Mouse (Mus musculus): ENCODE measurements around the gene Ms4a4b.
"Not testable (repeated sequence)": the region's sequence is repeated elsewhere in the genome, so short reads cannot be mapped to it uniquely, and the experiment has no call there.

Ms4a4b gene

DNA sequence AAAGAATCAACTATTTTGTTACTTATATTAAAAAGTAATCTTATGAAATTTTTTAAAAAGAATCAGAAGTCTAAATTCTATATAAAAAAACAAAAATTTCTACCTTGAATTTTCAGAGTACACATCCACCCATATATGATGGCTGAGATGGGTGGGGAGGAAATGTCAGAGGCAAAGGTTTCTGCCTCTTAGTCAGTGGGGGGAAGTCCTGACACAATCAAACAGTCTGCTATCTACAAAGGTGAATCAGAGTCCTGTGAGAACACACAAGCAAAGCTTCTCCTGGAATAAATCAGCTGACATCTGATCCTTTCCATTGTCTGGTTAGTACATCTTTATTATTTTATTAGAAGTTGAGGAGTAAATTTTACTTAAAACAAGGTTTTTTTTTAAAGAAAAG lies at the start of gene Ms4a4b:
TSS of gene Ms4a4b (plus strand) at position 216 of the 400 bp plus-strand sequence.
- DNase-seq, result no peak

DNA sequence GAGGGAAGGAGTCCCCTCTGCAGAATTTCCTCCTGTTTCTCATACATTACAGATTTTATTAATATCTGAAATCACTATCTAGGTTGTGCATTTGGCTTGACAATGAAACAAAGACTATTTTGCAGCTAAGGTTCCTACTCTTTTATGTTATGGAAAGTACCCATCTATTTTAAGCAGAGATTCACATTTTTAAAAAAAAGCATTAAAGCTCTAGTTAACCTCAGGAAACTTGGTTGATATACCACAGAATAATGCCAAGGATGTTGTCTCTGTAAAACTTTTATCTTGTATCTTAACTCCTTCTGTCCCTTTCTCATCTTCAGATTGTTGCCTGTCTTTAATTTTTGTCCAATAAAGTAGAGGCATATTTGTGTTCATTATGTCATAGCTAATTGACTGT lies 47.6 kb upstream of the Ms4a4b start:
- no peak for DNase-seq

DNA sequence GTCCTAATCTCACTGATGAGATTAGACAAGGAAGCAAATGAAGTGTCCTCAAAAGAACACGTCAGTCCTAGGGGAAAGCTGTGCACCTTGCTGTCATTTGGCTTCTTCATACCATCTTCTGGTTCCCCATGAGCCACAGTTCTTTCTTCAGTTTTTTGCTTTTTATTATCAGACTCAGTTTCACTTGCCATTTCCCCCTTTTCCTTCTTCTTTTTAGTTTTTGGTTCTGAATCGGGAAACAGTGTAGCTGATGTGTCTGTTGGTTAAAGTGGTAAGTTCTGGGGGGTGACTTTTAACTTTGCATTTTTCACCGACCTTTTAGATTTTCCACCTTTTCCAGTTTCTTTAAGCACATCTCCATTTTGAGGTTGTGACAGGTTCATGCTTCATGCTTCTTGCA lies 38.8 kb upstream of the Ms4a4b start, which contains the start of gene Ms4a4c:
TSS of gene Ms4a4c (plus strand) at position 244 of the 400 bp plus-strand sequence.
- DNase-seq, result no peak

DNA sequence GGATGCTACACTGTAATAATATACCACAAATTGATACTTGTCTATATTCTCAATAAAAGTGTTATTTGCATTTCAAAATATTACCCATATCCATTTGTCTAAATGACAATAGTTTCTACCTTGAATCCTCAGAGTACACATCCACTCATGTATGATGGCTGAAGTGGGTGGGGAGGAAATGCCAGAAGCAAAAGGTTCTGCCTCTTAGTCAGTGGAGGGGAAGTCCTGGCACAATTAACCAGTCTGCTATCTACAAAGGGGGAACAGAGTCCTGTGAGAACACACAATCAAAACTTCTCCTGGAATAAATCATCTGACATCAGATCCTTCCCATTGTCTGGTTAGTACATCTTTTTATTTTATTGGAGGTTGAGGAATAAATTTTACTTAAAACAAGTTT lies 35.9 kb upstream of the Ms4a4b start:
- no peak for DNase-seq

DNA sequence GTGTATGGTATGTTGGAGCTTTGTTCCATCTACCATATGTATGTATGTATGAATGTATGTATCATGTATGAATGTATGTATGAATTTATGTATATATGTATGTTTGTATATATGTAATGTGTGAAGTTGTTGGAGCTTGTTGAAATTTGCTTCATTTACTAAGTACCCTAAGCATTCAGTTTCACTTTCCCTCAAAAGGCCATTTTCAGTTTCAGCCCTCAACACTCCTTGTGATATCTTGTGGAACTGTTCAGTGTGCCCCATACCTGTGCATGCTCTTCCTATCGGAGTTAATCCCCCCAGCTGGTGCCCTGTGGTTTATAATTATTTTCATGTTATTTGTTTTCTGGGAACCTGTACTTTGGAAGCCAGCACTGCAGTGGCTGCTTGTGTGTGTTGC lies 34.8 kb upstream of the Ms4a4b start:
- no peak for DNase-seq

DNA sequence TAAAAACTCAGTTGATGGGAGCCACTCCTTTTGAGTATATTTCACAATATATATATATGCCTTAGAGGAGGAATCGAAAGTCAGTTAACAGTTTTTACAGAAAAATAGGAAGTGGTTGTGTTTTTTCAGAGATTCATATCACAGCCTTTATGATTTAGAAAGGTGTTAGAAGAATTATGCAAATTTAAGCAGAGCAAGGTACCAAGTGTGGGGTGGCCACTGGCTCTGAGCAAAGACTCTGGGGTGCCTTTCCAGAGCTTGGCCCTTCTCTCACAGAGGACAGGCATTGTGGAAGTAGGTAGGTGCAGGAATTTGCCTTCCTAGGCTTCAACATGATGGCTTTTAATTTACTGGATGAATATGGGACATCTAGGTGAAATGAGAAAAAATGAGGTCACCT lies 31.7 kb upstream of the Ms4a4b start:
- no peak for DNase-seq

DNA sequence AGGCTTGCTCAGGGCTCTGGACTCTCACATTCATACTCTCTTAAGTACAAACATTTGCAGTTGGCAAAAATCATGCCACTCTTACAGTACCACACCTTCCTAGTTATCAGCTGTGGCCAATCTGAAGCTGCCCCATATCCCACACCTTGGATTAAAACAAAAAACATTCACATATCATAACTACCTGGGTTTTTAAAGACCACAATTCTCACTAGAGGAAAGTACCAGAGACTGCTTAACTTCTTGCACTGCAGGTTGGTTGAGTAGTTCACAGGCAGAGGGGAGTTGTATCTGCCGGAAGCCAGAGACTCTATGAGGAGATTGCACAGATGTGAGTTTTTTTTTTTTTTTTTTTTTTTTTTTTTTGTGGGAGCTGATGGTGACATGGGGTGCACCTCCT lies 29.3 kb upstream of the Ms4a4b start:
- DNase-seq, result no peak

DNA sequence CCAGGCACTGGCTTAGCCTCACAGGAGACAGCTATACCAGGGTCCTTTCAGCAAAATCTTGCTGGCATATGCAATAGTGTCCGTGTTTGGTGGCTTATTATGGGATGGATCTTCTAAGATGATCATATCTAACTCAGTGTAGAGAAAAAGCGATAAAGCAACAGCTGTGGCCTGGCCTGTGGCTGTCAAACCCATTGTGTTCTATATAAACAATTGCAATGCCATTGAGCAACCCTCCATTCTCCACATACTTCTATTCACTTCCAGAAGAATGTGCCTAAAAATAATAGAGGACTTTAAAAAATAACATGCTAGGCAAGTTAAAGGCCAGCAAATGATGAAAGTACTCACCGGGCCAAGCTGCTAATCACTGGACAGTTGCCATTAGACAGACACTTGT lies 27.8 kb upstream of the Ms4a4b start:
- no peak for DNase-seq

DNA sequence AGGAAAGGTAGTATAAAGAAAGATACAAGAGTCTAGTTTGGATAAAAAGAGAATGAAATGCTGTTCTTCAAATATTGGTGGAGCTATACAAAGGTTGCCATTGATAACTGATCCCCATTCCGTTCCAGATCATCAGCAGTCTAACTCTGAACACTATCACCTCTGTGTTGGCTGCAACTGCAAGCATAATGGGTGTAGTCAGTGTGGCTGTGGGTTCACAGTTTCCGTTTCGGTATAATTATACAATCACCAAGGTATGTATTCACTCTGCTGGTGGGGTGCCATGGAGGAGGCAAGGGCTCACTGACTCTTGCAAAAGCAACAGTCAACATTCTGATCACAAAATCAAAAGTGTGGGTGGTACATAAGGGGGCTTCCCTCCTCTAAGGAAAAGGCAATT lies 24.5 kb upstream of the Ms4a4b start:
- not testable (repeated sequence) for DNase-seq

DNA sequence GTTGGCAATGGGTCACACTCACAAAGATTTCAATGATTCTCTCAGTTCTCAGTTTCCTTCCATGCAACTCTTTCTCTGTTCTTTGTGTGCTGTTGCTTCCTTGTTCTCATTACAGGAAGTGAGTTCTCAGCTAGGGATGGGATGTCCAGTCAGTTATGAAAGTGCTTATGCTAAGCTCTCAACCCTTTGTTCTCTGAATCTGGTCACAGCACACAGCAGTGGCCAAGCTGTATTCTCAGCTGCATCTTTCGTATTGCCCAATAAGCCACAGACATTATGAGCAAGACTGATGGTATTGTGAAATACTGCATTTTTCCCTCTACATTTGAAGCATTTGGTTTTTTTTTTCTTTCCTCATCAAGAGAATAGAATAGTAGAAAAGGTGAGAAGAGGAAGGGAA lies 12.1 kb upstream of the Ms4a4b start:
- not testable (repeated sequence) for DNase-seq

DNA sequence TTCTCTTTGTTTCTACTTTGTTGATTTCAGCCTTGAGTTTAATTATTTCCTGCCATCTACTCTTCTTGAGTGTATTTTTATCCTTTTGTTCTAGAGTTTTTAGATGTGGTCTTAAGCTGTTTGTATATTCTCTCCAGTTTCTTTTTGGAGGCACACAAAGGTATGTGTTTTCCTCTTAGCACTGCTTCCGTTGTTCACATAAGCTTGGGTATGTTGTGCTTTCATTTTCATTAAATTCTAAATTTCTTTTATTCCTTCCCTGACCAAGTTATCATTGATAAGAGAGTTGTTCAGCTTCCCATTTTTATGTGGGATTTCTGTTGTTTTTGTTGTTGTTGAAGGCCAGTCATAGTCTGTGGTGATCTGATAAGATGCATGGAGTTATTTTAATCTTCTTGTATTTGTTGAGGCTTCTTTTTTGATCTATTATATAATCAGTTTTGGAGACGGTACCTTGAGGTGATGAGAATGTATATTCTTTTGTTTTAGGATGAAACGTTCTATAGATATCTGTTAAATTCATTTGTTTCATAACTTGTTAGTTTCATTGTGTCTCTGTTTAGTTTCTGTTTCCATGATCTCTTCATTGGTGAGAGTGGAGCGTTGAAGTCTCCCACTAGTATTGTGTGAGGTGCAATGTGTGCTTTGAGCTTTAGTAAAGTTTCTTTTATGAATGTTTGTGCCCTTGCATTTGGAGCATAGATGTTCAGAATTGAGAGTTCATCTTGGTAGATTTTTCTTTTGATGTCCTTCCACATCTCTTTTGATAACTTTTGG lies 8.1 kb upstream of the Ms4a4b start:
- DNase-seq, result no peak

DNA sequence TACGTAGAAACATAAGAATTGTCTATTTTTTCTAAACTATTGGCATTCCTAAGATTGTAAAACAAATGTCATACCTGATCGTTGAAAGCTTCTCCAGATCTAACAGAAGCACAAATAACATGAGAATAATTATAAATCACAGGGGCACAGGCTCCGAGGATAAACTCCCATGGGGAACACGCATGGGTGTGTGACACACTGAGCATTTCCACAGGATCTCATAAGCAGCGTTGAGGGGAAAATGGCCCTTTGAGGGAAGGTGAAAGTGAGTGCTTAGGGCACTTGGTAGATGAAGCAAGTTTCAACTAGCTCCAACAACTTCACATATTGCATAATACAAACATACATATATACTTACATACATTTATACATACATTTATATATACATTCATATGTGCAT lies 611 bp downstream of the Ms4a4b start:
- no peak for DNase-seq

DNA sequence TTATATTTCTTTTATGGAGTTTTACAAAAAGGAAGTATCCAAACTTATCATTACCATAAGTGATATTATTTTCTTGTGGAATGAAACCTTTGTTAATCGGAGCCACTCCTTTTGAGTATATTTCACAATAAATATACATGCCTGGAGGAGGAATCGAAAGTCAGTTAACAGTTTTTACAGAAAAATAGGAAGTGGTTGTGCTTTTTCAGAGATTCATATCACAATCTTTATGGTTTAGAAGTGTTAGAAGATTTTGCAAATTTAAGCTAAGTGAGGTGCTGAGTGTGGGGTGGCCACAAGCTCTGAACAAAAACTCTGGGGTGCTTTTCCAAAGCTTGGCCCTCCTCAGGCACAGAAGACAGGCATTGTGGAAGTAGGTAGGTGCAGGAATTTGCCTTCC lies 3.9 kb downstream of the Ms4a4b start:
- no peak for DNase-seq

DNA sequence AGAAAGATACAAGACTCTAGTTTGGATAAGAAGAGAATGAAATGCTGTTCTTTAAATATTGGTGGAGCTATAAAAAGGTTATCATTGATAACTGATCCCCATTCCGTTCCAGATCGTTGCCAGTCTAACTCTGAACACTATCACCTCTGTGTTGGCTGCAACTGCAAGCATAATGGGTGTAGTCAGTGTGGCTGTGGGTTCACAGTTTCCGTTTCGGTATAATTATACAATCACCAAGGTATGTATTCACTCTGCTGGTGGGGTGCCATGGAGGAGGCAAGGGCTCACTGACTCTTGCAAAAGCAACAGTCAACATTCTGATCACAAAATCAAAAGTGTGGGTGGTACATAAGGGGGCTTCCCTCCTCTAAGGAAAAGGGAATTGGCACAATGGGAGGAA lies 15.7 kb downstream of the Ms4a4b start:
- not testable (repeated sequence) for DNase-seq

DNA sequence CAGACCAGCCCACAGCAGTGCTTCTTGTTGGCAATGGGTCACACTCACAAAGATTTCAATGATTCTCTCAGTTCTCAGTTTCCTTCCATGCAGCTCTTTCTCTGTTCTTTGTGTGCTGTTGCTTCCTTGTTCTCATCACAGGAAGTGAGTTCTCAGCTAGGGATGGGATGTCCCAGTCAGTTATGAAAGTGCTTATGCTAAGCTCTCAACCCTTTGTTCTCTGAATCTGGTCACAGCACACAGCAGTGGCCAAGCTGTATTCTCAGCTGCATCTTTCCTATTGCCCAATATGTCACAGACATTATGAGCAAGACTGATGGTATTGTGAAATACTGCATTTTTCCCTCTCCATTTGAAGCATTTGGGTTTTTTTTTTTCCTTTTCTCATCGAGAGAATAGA lies 21.4 kb downstream of the Ms4a4b start:
- not testable (repeated sequence) for DNase-seq

DNA sequence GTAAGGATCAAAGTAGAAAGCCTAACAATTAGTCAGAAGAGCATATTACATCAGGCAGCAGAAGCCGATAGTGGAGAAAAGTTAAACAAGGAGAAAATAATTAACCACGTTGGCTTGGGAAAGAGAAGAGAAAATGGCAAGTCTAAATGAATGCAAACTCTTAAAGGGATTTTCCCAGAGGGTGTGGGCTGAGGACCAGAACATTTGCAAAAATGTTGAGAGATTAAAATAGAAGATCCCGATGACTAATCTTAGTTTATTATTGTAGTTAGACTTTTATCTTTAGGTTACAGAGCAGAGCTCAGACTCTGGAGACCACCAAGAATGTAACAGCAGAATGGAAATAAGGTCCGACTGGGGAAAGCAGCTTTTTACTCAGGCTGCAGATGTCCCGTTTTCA lies 23.1 kb downstream of the Ms4a4b start:
- DNase-seq, result no peak

DNA sequence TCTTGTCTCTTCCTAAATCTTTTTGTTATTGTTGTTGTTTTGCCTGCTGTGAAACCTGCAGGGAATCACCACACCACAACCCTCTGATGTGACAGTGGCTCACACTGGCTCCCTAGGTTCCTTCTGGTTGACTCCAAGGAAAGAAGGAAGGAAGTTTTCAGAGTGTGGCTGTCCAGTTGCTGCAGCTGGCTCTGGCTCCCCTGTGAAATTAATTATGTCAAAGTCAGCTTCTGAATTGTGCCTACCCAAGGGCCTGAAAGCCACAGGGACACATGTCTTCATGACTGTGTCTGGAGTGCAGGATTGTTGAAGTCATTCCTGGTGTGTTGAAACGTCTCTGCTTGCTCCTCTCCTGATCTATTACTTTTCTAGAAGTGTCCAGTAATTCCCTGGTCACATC lies 25.0 kb downstream of the Ms4a4b start:
- DNase-seq, result not testable (repeated sequence)

DNA sequence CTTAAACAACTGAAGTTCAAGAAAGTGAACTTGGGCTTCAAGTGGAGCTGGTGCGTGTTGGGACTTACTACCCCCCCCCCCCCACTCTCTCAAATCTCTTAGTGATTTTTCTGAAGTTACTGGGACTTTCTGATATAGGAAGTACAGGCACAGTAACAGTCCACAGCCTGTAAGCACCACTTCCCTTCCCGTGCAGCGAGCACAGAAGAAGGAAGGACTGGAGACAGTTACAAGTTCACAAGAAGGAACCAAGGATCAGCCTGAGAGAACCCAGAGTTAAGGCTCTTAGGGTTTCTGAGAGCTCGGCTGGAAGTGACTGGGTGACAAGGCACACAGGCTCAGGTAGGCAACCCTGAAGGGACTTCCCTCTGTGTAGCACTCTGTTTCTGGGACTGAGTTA lies 25.9 kb downstream of the Ms4a4b start, which contains the start of gene Ms4a6c:
TSS of gene Ms4a6c (plus strand) at position 152 of the 400 bp plus-strand sequence.
- DNase-seq, result not testable (repeated sequence)

DNA sequence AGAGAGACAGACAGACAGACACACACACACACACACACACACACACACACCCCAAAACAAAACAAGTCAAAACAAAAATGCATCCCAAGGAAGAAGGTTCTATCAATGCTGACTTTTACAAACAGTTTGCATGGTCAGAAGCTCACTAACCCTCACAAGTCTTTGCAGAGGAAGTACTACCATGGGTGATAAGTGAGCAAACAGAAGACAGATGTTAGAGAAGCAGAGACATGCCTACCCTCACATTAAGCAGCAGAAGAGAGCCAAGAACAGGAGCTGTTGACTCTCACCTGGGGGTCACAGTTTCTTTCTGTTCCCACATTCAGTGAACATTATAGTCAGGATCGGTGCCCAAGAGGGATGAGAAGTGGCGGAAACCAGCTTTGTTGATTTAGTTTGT lies 36.4 kb downstream of the Ms4a4b start:
- DNase-seq, result no peak

DNA sequence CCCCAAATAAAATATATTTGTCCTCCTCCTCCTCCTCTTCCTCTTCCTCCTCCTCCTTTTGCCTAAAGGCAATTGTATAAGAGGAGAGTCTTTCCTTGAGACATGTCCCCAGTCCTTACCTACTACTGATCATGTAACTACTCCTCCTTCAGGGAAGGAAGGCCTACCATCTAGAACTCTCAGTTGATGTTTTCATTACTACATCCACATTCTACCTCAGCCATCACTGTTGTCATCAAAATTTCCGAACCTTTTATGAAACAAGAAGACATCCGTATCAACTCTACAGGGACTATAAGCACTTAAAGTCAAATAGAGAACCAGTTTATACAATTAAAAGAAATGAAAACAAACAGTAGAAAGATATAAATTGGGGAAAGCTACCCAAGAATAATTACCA lies 39.3 kb downstream of the Ms4a4b start:
- no peak for DNase-seq

DNA sequence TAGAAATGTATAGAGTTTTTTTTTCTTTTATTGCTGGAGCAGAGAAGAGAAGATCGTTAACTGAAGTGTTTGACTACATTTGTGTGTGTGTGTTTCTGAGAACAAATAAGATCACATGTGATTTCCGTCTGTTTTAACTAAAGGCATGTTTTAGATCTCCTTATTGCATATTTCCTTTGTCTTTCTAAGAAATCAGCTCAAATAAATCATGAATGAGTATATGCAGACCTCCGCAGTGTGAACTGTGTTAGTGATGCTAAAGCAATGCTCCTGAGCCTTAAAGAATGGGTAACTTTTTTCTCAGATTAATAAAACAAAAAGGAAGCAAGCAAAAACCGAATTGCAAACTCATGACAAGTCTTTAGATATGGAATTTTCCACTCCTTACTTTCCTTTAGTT lies 40.6 kb downstream of the Ms4a4b start:
- DNase-seq, result no peak

DNA sequence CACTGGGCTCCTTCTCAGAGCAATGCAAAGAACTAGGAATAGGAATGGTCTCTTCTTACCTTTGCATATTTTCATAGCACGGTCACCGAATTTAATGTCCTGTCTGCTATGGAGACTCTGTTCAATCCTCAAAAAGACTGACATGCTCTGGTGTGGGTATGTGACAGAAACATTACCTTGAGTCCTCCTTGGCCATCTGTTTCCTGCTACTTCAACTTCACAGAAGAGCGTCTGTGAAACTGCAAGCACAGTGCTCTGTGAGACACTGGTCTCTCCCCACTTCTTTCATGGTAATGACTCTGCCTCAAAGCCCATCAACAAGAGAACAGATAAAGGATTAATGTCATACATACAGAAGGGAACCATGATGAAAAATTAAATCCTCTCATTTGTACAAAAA lies 41.0 kb downstream of the Ms4a4b start:
- DNase-seq, result no peak

DNA sequence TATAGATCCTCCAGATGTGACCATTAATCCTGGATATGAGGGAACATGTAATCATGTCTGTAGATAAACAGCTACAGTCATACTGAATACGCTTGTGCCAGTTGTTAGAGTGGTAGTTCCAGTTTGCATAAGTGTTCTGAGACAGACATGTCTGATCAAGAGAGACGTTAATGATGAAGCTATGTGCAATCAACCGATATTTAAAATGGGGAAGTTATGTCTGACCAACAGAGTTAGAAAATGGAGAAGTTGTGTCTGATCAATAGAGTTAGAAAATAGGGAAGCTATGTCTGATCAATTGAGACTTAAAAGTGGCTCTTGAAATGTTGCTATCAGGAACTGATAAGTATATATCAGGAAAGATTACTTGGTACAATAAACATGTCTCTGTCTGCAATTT lies 41.9 kb downstream of the Ms4a4b start:
- no peak for DNase-seq

DNA sequence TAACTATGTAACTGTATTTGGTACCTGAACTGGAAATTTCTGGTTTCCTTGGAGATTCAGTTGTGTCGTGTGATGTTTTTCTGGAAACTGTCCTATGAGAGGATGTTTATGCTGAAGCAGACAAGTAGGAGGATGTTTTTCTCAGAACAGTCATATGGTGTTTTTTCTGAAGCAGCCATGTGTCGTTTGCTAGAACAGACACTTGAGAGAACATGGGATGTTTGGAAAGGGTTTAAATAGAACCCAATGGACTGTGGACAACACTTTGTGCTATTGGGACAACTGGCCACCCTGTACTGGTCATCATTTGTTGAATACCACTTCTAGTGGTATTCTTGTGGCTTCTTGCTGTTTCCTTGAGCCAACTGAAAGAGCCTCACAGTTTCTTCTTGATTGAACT lies 42.4 kb downstream of the Ms4a4b start, which contains the start of gene Gm8369:
TSS of gene Gm8369 (plus strand) at position 193 of the 400 bp plus-strand sequence.
- DNase-seq, result no peak

DNA sequence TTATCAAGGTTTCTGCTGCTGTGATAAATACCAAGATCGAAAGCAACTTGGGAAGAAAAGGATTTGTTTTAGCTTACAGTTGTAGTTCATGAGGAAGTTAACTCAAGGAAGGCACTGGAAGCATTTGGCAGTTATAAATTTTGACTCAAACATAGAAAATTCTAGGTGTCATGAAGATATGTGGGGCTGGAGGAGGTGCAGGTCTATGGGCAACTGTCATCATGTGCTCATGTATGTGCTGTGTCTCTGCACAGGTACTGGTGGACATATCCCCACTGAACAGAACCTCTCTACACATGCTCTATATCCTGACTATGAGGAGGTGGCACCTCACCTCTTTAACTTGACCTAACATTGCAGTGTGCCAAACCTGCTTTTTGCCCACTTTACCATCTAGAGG lies 43.2 kb downstream of the Ms4a4b start:
- DNase-seq, result no peak
